Mouse (Mus musculus) CD4-positive helper T cell, adult 2 months (primary cell): ENCODE measurements at regions not wholly inside any gene's neighbourhood (a gene's known extent, or its start where the extent isn't known, plus 50 kb on each side); places are given as distances from the start of the nearest gene placed in this dataset.

ENCODE experiments used
- DNase-seq: peaks from one replicate; pipeline ENCODE4 v3.0.0-alpha.2; 2012; ENCODE audit warnings: low read depth, missing footprints, low spot score

GRCm38 (mm10) chr14:9338220-9338619 is 672.2 kb upstream of the 4930452B06Rik start:
- DNase-seq: no peak

GRCm38 (mm10) chr14:9337107-9337506 is 671.1 kb upstream of the 4930452B06Rik start:
- DNase-seq: no peak

- DNase-seq: no peak
Measured at GRCm38 (mm10) chr14:9331593-9331992, 665.6 kb upstream of the 4930452B06Rik start.

- DNase-seq: no peak
Measured at GRCm38 (mm10) chr14:9330767-9331166, 664.7 kb upstream of the 4930452B06Rik start.

GRCm38 (mm10) chr14:9329839-9330485 is 663.9 kb upstream of the 4930452B06Rik start:
- no peak for DNase-seq

GRCm38 (mm10) chr14:9327344-9327743 is 661.3 kb upstream of the 4930452B06Rik start:
- DNase-seq: no peak

GRCm38 (mm10) chr14:9319842-9320241 is 653.8 kb upstream of the 4930452B06Rik start:
- DNase-seq: no peak

- no peak for DNase-seq
Measured at GRCm38 (mm10) chr14:9318796-9319465, 652.9 kb upstream of the 4930452B06Rik start.

- DNase-seq: no peak
Measured at GRCm38 (mm10) chr14:9315224-9315623, 649.2 kb upstream of the 4930452B06Rik start.

- no peak for DNase-seq
Measured at GRCm38 (mm10) chr14:9296145-9296544, 630.1 kb upstream of the 4930452B06Rik start.

GRCm38 (mm10) chr14:9294555-9294954 is 628.5 kb upstream of the 4930452B06Rik start:
- DNase-seq: no peak

- DNase-seq: no peak
Measured at GRCm38 (mm10) chr14:9288103-9288502, 622.1 kb upstream of the 4930452B06Rik start.

- DNase-seq: no peak
Measured at GRCm38 (mm10) chr14:9285606-9286002, 619.6 kb upstream of the 4930452B06Rik start.

- no peak for DNase-seq
Measured at GRCm38 (mm10) chr14:9284976-9285605, 619.1 kb upstream of the 4930452B06Rik start.

GRCm38 (mm10) chr14:9267282-9268091 is 601.4 kb upstream of the 4930452B06Rik start:
- no peak for DNase-seq

- no peak for DNase-seq
Measured at GRCm38 (mm10) chr14:9252017-9252416, 586.0 kb upstream of the 4930452B06Rik start.

- DNase-seq: no peak
Measured at GRCm38 (mm10) chr14:9245266-9245665, 579.2 kb upstream of the 4930452B06Rik start.

GRCm38 (mm10) chr14:9243336-9243735 is 577.3 kb upstream of the 4930452B06Rik start:
- no peak for DNase-seq

- no peak for DNase-seq
Measured at GRCm38 (mm10) chr14:9242118-9242517, 576.1 kb upstream of the 4930452B06Rik start.

- DNase-seq: no peak
Measured at GRCm38 (mm10) chr14:9227670-9228069, 561.6 kb upstream of the 4930452B06Rik start.

- no peak for DNase-seq
Measured at GRCm38 (mm10) chr14:9200246-9200645, 534.2 kb upstream of the 4930452B06Rik start.
